Mouse (Mus musculus) CH12.LX (cell line): ENCODE results near the gene Rnf43. TPM values are rescaled to one million over a fixed set of nuclear protein-coding genes. Genes with fewer than 3 reads are reported as not detected.

Source experiments
- DNase-seq: peaks from one replicate; pipeline ENCODE4 v3.0.0-alpha.2; 2013; ENCODE audit errors: extremely low read depth
- H3K27ac ChIP-seq: 2 replicates; pipeline ENCODE4 v1.5.1; 2012; ENCODE audit warnings: low read depth, mild to moderate bottlenecking, control low read depth, moderate library complexity; ENCODE audit not compliant: insufficient read depth
- H3K27me3 ChIP-seq: replicated peaks from 2 replicates; pipeline ENCODE3; 2012; ENCODE audit warnings: inconsistent platforms
- H3K36me3 ChIP-seq, 2 experiments: replicated peaks in 1 of 2; 2 replicates each; pipeline versions ENCODE3 to v1.6.1; 2012; ENCODE audit warnings: inconsistent platforms in 1 of 2, low read length in 1 of 2, mild to moderate bottlenecking in 1 of 2, mixed read lengths in 1 of 2, moderate library complexity in 1 of 2; ENCODE audit not compliant: control insufficient read depth in 1 of 2, insufficient read depth in 1 of 2
- H3K4me1 ChIP-seq, 2 experiments: 2 replicates each; pipeline ENCODE4 v1.6.1; 2012; ENCODE audit warnings: inconsistent platforms in 1 of 2, moderate library complexity in 1 of 2; ENCODE audit not compliant: insufficient read depth in 2 of 2, control insufficient read depth in 1 of 2
- H3K4me2 ChIP-seq: 2 replicates; pipeline ENCODE4 v1.6.1; 2012; ENCODE audit warnings: low read depth, mild to moderate bottlenecking, control low read depth; ENCODE audit not compliant: poor library complexity, insufficient read depth, severe bottlenecking
- H3K4me3 ChIP-seq, 3 experiments: fragments of 150-350 bp in 1 of 3; sonication (generic) in 1 of 3; replicated peaks in 1 of 3; 2 replicates each; pipeline versions ENCODE3 to v1.5.1; 2011 to 2012; ENCODE audit warnings: low read depth in 2 of 3, low read length in 2 of 3, mild to moderate bottlenecking in 2 of 3, moderate library complexity in 2 of 3, control low read depth in 1 of 3, improper control_type of control experiment in 1 of 3, inconsistent platforms in 1 of 3, mixed read lengths in 1 of 3; ENCODE audit not compliant: poor library complexity in 1 of 3
- H3K79me2 ChIP-seq: replicated peaks from 2 replicates; pipeline ENCODE4 v1.6.1; 2012; ENCODE audit warnings: mild to moderate bottlenecking, moderate library complexity; ENCODE audit not compliant: control insufficient read depth, poor library complexity, insufficient read depth, severe bottlenecking; ENCODE audit errors: extremely low read depth
- H3K9ac ChIP-seq: 2 replicates; pipeline ENCODE4 v1.6.1; 2012; ENCODE audit warnings: low read depth, mild to moderate bottlenecking, control low read depth, moderate library complexity; ENCODE audit not compliant: insufficient read depth
- H3K9me3 ChIP-seq: replicated peaks from 2 replicates; pipeline ENCODE3; 2012; ENCODE audit warnings: low read length, inconsistent platforms, mixed read lengths
- BHLHE40 ChIP-seq: IDR thresholded peaks from 2 replicates; pipeline ENCODE4 v1.6.1; 2011; ENCODE audit warnings: mild to moderate bottlenecking, low read depth, low read length, improper control_type of control experiment
- CHD2 ChIP-seq: IDR thresholded peaks from 2 replicates; pipeline ENCODE4 v1.6.1; 2011; ENCODE audit warnings: low read length, improper control_type of control experiment
- EP300 ChIP-seq: IDR thresholded peaks from 2 replicates; pipeline ENCODE4 v1.6.1; 2011; ENCODE audit warnings: low read length, improper control_type of control experiment
- JUN ChIP-seq: IDR thresholded peaks from 2 replicates; pipeline ENCODE4 v1.6.1; 2011; ENCODE audit warnings: low read depth, mild to moderate bottlenecking, low read length, improper control_type of control experiment, moderate library complexity; ENCODE audit not compliant: insufficient read depth
- JUND ChIP-seq: conservative IDR thresholded peaks from 2 replicates; pipeline ENCODE4 v1.6.1; 2011; ENCODE audit warnings: low read depth, low read length, improper control_type of control experiment
- KAT2A ChIP-seq: IDR thresholded peaks from 2 replicates; pipeline ENCODE4 v1.6.1; 2012; ENCODE audit warnings: low read length, improper control_type of control experiment, inconsistent platforms; ENCODE audit not compliant: insufficient replicate concordance
- MAZ ChIP-seq: IDR thresholded peaks from 2 replicates; pipeline ENCODE4 v1.6.1; 2012; ENCODE audit warnings: low read depth, mild to moderate bottlenecking, inconsistent platforms, low read length, improper control_type of control experiment, moderate library complexity
- MYC ChIP-seq: IDR thresholded peaks from 2 replicates; pipeline ENCODE4 v1.6.1; 2011; ENCODE audit warnings: low read depth, mild to moderate bottlenecking, improper control_type of control experiment, low read length
- PAX5 ChIP-seq: IDR thresholded peaks from 2 replicates; pipeline ENCODE4 v1.6.1; 2012; ENCODE audit warnings: low read length, inconsistent platforms, mixed read lengths
- POLR2A ChIP-seq: IDR thresholded peaks from 2 replicates; pipeline ENCODE4 v1.6.1; 2011; ENCODE audit warnings: low read depth, mild to moderate bottlenecking, improper control_type of control experiment, low read length
- POLR2AphosphoS2 ChIP-seq: IDR thresholded peaks from 2 replicates; pipeline ENCODE4 v1.6.1; 2011; ENCODE audit warnings: low read depth, low read length, improper control_type of control experiment
- SIN3A ChIP-seq: IDR thresholded peaks from 2 replicates; pipeline ENCODE4 v1.6.1; 2012; ENCODE audit warnings: low read length, improper control_type of control experiment, inconsistent platforms
- SMC3 ChIP-seq: IDR thresholded peaks from 2 replicates; pipeline ENCODE4 v1.6.1; 2011; ENCODE audit warnings: low read depth, low read length, improper control_type of control experiment
- TBP ChIP-seq: conservative IDR thresholded peaks from 2 replicates; pipeline ENCODE4 v1.6.1; 2011; ENCODE audit warnings: low read depth, low read length, improper control_type of control experiment
- TCF12 ChIP-seq: IDR thresholded peaks from 2 replicates; pipeline ENCODE4 v1.6.1; 2014; ENCODE audit warnings: low read depth, mild to moderate bottlenecking, inconsistent platforms, low read length, improper control_type of control experiment
- UBTF ChIP-seq: IDR thresholded peaks from 2 replicates; pipeline ENCODE4 v1.6.1; 2012; ENCODE audit warnings: low read depth, mild to moderate bottlenecking, inconsistent platforms, low read length, improper control_type of control experiment, moderate library complexity
- USF1 ChIP-seq: IDR thresholded peaks from 2 replicates; pipeline ENCODE4 v1.6.1; 2014; ENCODE audit warnings: low read depth, mild to moderate bottlenecking, inconsistent platforms, low read length, improper control_type of control experiment
- ZNF384 ChIP-seq: IDR thresholded peaks from 2 replicates; pipeline ENCODE4 v1.6.1; 2012; ENCODE audit warnings: low read depth, low read length, improper control_type of control experiment, inconsistent platforms
- dilution Hi-C: fragments of 300-500 bp; cut with MboI; formaldehyde crosslinking; loops from 2 replicates; pipeline ENCODE4 v1.14.3; 2020; ENCODE audit warnings: low sequenced_read_pairs; ENCODE audit not compliant: extremely low pct_unique_long_range_greater_than_20kb, extremely low pct_ligation_motif_present
- in situ Hi-C: fragments of 300-500 bp; cut with MboI; formaldehyde crosslinking; loops from 3 replicates; pipeline ENCODE4 v1.14.3; 2019; ENCODE audit warnings: low sequenced_read_pairs, low pct_ligation_motif_present, low pct_unique_long_range_greater_than_20kb, mixed read lengths
- polyA plus RNA-seq: library from polyadenylated mRNA; unstranded; fragments of >175 nt; gene quantifications from 2 replicates; pipeline ENCODE4 v1.2.1, GENCODE M21; 2012; ENCODE audit warnings: low read depth; ENCODE audit not compliant: insufficient read length
- total RNA-seq, 2 experiments: library from RNA; depleted of rRNA; stranded (reverse); fragments of 300-350 nt in 1 of 2; fragments of >200 nt in 1 of 2; gene quantifications; 2 replicates each; pipeline ENCODE4 v1.2.3; 2012 to 2014

Rnf43 gene
- total and polyA plus RNA-seq, 3 experiments = 12.2 to 27.7 (median 26.3) TPM

DNA sequence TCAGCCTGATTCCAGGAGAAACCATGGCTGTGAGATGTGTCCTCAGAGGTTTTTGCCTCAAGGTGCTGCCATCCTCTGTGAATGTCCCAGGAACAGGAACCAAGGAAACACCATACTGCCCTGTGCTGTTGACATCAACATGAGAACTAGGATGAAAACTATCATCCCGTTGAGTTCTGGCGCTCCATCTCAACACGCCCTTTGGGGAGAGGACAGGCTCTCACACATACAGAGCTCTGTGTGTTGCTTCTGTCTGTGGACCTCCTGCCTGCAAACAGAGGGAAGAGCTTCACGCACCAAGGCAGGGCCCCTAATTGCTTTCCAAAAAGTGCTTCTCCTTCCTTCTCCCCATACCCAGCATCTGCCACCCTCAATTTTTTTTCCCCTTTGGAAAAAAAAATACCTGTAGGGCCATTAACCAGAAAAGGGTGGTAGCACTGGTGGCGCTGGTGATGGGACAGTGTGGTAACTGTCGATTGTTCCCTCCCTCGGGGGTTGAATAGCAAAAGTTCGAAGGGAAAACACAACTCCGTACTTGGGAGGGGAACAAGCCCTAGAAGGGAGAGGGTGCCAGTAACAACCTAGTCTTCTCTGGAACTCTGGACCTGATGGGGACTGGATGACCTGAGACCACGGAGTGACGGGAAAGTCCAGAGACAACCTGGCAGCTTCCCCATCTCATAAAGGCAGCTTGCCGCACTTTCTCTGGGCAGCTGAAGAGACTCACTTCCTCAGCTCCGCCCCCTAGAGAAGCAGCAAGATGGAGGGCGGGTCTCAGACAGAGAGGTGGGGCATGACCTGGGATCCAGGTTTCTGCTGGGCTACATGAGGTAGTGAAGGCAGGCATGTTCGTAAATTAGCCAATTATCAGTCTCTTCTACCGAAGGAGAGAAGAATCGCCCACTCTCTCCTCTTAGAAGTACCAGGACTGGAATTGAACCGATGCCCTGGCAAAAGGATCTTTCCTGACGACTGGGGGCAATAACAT lies 85.9 kb downstream of the Rnf43 start (continued):
- TF ChIP-seq SMC3 (no peak; the same call in 1 of the 2 replicates), CHD2 (peak; percentile 47; the same call in 1 of the 2 replicates), MAZ (0 out of 2 replicates have a peak, but pooled peaks have one; percentile 88), ZNF384 (no peak; the same call in 1 of the 2 replicates), JUN (no peak), USF1 (no peak), JUND (0 out of 2 replicates have a peak, but pooled peaks have one; percentile 10), TCF12 (peak; percentile 93), MYC (peak; percentile 81; the same call in 1 of the 2 replicates), POLR2AphosphoS2 (peak; percentile 95), BHLHE40 (peak; percentile 64), SIN3A (peak; percentile 80), EP300 (peak; percentile 65), KAT2A (peak; percentile 74; the same call in 1 of the 2 replicates)

DNA sequence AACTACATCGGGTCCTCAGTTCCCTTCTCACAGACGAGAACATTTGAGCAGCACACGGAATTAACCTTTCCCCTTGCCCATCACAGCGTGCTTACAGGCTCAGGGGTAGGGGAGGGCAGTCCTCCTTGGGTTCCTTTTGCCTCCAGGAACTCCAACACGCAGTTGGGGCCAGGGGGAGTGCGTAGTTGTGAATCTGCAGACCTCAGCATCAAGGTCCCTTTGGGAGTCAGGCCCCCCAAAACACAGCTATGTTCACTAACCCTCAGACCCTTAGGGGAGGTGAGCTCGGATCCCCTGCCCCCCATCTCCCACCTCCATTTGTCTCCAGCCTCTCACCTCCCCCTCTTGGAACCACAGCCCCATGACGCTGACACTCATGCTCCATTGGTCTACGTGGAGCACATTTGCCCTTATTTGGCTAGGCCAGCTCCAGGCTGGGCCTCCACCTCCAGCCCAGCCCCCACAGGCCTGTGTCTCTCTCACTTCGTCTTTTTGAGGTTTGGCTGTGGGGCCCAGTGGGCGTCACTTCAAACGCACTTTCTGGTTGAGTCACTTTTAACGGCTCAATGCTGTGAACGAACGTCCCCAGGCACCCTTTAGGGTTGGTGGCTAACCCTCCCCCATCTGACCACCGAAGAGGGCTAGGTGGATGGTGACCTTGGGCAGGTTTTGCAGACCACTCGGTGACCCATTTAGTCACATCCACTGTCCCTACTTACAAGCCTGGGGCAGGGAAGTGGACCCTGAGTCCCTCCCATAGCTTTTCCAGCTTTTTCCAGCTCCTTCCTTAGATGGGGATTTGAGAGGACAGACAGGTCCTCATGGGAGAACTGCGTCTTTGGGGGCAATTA lies 86.9 kb downstream of the Rnf43 start:
- peak; percentile 100 for DNase-seq
- Histone ChIP-seq H3K9me3 (no peaks in the 10 kb centered on the region), H3K4me2 (peak overlapping the region; percentile 86), H3K4me1 (peaks cover 42 to 81% of the 10 kb centered on the region in 2 experiments), H3K79me2 (peaks cover 15% of the 10 kb centered on the region; the same call in 1 of the 2 replicates), H3K36me3 (peaks cover 0 to 2% of the 10 kb centered on the region in 2 experiments), H3K27me3 (no peaks in the 10 kb centered on the region), H3K27ac (peak overlapping the region; percentile 98), H3K4me3 (peak overlapping the region; percentile 30 to 58 (median 54)), H3K9ac (peak overlapping the region; percentile 86)
- TF ChIP-seq POLR2A (peak; percentile 61), POLR2AphosphoS2 (0 out of 2 replicates have a peak, but pooled peaks have one; percentile 64), PAX5 (no peak), TBP (peak; percentile 81), UBTF (0 out of 2 replicates have a peak, but pooled peaks have one; percentile 25)
- in situ Hi-C loops = loop anchor here (5.0 kb wide), 1 partner anchor 87 kb away; the partner anchor contains the start of gene Rnf43
- dilution Hi-C loops = no loop called here
